20 mouse cellular contexts compared by ENCODE assay signal in genomic region chr1:85779012-85779411, GRCm38 (mm10).
"Had no signal": no experiment of that assay in that cellular context is flagged by ENCODE, and none has a peak within 500 bp of the region (broad histone marks: within the 10 kb centered on the region; RNA-seq: fewer than 3 reads in every experiment).

No protein-coding gene starts in this region.

- H3K4me3 ChIP-seq: limb, embryonic 12.5 days; limb, embryonic 15.5 days; midbrain, embryonic 12.5 days; midbrain, embryonic 15.5 days; myocyte; neural tube, embryonic 13.5 days; stomach, embryonic 15.5 days had no signal

- DNase-seq: kidney, postnatal 36 days; left cerebral cortex, postnatal 4 days; liver, postnatal 0 days; lung, embryonic 14.5 days; retina, postnatal 1 day; right cerebral cortex, postnatal 25 days; spleen, adult 18-20 months; thymus, postnatal 25 days had no signal

- H3K4me1 ChIP-seq: limb, embryonic 12.5 days; limb, embryonic 15.5 days; midbrain, embryonic 12.5 days; midbrain, embryonic 15.5 days; neural tube, embryonic 13.5 days had no signal

- H3K27me3 ChIP-seq: limb, embryonic 15.5 days; midbrain, embryonic 12.5 days; midbrain, embryonic 15.5 days; neural tube, embryonic 13.5 days; stomach, embryonic 15.5 days had no signal

- H3K27ac ChIP-seq: kidney, postnatal 0 days; limb, embryonic 12.5 days; limb, embryonic 15.5 days; liver, embryonic 14.5 days; macrophage; midbrain, embryonic 12.5 days; midbrain, embryonic 15.5 days; neural tube, embryonic 13.5 days; stomach, embryonic 15.5 days had no signal

- H3K9ac ChIP-seq: limb, embryonic 12.5 days; limb, embryonic 15.5 days; liver, embryonic 14.5 days; liver, postnatal 0 days; lung, embryonic 14.5 days; midbrain, embryonic 12.5 days; midbrain, embryonic 15.5 days; neural tube, embryonic 13.5 days; stomach, embryonic 15.5 days had no signal

- ATAC-seq: lung, postnatal 0 days; midbrain, embryonic 15.5 days had no signal

- H3K4me2 ChIP-seq: limb, embryonic 12.5 days; limb, embryonic 15.5 days; liver, embryonic 11.5 days; lung, embryonic 14.5 days; midbrain, embryonic 12.5 days; midbrain, embryonic 15.5 days; neural tube, embryonic 13.5 days; stomach, embryonic 15.5 days had no signal

- H3K36me3 ChIP-seq: limb, embryonic 12.5 days; limb, embryonic 15.5 days; midbrain, embryonic 12.5 days; midbrain, embryonic 15.5 days; neural tube, embryonic 13.5 days; stomach, embryonic 15.5 days had no signal

- H3K9me3 ChIP-seq: limb, embryonic 12.5 days; limb, embryonic 15.5 days; midbrain, embryonic 12.5 days; midbrain, embryonic 15.5 days; neural tube, embryonic 13.5 days; stomach, embryonic 15.5 days had no signal
